Mouse (Mus musculus): ENCODE measurements at regions not wholly inside any gene's neighbourhood (a gene's known extent, or its start where the extent isn't known, plus 50 kb on each side); places are given as distances from the start of the nearest gene placed in this dataset.

DNA sequence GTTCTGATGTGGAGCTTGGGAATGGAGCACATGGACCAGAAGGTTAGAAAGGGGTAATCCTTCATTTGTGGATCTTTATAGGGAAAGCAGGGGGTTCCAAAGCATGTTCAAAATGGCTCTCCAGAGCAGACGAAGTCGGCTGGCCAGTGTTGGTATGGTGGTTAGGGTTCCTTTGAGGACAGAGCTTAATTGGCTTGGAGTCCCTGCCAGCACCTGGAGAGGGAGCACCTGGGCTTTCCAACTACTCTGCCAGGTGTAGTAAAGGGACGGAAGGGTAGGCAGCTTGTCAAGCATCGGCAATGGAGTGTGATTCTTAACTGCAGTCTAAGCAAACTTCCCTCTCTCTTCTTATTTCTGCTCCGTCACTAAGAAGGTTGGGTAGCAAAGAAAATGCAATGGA is 438.5 kb downstream of the Bckdhb start:
- H3K4me1 ChIP-seq (ENCODE audit: control insufficient read depth, insufficient read depth, low read length), result no peaks in the 10 kb centered on the region
- H3K4me3 ChIP-seq (ENCODE audit: low read depth, low read length), result no peak overlapping the region
- H3K27me3 ChIP-seq (ENCODE audit: control insufficient read depth, insufficient read depth, low read length, poor library complexity, severe bottlenecking), result no peaks in the 10 kb centered on the region; the same call in none of the 2 replicates
- TF ChIP-seq POLR2A (IDR thresholded peaks at IDR 0.05; ENCODE audit: insufficient read depth, low read length), result no peak
- no peak for TF ChIP-seq CTCF (IDR thresholded peaks at IDR 0.05; ENCODE audit: low read depth, low read length)
- no peak for TF ChIP-seq EP300 (IDR thresholded peaks at IDR 0.05; ENCODE audit: insufficient read depth, low read depth, low read length)
- H3K36me3 ChIP-seq (ENCODE audit: control insufficient read depth, insufficient read depth, low read length, poor library complexity, severe bottlenecking), result no peaks in the 10 kb centered on the region
- no peaks in the 10 kb centered on the region for H3K9me3 ChIP-seq (replicated peaks; ENCODE audit: control insufficient read depth, insufficient read depth, low read length, poor library complexity, severe bottlenecking)
- H3K9ac ChIP-seq (ENCODE audit: low read depth, poor library complexity, severe bottlenecking), result no peak overlapping the region
- no peak overlapping the region for H3K27ac ChIP-seq (ENCODE audit: insufficient read depth, low read length)

DNA sequence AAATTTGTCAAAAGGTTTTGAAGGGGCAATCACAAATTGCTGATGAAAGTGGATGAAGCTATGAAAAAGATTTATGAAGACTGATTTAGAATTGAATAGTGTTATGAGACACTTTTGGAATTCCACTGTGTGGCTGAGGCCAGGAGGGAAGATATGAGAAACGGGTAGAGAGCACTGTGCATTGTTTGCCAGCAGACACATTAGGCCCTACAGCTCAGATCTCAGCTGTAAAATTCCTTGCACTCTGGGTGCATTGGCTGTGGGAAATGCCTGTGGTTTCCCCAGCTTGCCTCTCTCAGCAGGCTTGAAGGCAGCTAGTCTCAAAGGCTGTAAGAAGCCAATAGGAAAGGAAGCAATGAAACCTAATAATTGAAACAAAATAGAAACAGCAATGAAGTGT is 444.3 kb downstream of the Bckdhb start:
- Histone ChIP-seq H3K9me3 (replicated peaks; ENCODE audit: control insufficient read depth, insufficient read depth, low read length, poor library complexity, severe bottlenecking) (no peaks in the 10 kb centered on the region), H3K4me3 (ENCODE audit: low read depth, low read length) (no peak overlapping the region), H3K27ac (ENCODE audit: insufficient read depth, low read length) (no peak overlapping the region), H3K9ac (ENCODE audit: low read depth, poor library complexity, severe bottlenecking) (no peak overlapping the region), H3K36me3 (ENCODE audit: control insufficient read depth, insufficient read depth, low read length, poor library complexity, severe bottlenecking) (no peaks in the 10 kb centered on the region), H3K27me3 (ENCODE audit: control insufficient read depth, insufficient read depth, low read length, poor library complexity, severe bottlenecking) (no peaks in the 10 kb centered on the region; the same call in 1 of the 2 replicates), H3K4me1 (ENCODE audit: control insufficient read depth, insufficient read depth, low read length) (no peaks in the 10 kb centered on the region)
- no peak for TF ChIP-seq POLR2A (IDR thresholded peaks at IDR 0.05; ENCODE audit: insufficient read depth, low read length)
- TF ChIP-seq EP300 (IDR thresholded peaks at IDR 0.05; ENCODE audit: insufficient read depth, low read depth, low read length), result no peak
- TF ChIP-seq CTCF (IDR thresholded peaks at IDR 0.05; ENCODE audit: low read depth, low read length), result no peak

DNA sequence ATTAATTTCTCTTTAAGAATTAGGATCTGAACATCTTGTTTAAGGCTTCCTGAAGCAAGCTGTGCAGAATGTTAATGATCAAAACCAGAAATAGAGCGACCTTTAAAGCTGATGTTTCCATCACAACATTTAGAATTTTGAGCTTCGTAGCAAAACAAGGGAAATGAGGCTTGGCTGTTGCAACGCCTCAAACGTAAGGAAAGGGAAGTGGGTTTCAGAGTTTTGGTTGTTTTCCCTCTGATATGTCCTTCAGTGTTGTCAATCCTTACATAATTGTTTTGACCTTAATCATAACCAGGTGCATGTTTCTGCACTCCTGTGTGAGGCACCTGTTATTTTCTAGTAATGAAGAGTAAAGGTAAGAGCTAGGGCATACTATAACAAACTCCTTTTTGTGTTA is 445.3 kb downstream of the Bckdhb start:
- no peaks in the 10 kb centered on the region for H3K27me3 ChIP-seq (ENCODE audit: control insufficient read depth, insufficient read depth, low read length, poor library complexity, severe bottlenecking)
- H3K9me3 ChIP-seq (replicated peaks; ENCODE audit: control insufficient read depth, insufficient read depth, low read length, poor library complexity, severe bottlenecking), result no peaks in the 10 kb centered on the region
- no peak overlapping the region for H3K9ac ChIP-seq (ENCODE audit: low read depth, poor library complexity, severe bottlenecking)
- no peak overlapping the region for H3K27ac ChIP-seq (ENCODE audit: insufficient read depth, low read length)
- H3K4me1 ChIP-seq (ENCODE audit: control insufficient read depth, insufficient read depth, low read length), result no peaks in the 10 kb centered on the region
- no peak for TF ChIP-seq EP300 (IDR thresholded peaks at IDR 0.05; ENCODE audit: insufficient read depth, low read depth, low read length)
- no peak overlapping the region for H3K4me3 ChIP-seq (ENCODE audit: low read depth, low read length)
- H3K36me3 ChIP-seq (ENCODE audit: control insufficient read depth, insufficient read depth, low read length, poor library complexity, severe bottlenecking), result no peaks in the 10 kb centered on the region

DNA sequence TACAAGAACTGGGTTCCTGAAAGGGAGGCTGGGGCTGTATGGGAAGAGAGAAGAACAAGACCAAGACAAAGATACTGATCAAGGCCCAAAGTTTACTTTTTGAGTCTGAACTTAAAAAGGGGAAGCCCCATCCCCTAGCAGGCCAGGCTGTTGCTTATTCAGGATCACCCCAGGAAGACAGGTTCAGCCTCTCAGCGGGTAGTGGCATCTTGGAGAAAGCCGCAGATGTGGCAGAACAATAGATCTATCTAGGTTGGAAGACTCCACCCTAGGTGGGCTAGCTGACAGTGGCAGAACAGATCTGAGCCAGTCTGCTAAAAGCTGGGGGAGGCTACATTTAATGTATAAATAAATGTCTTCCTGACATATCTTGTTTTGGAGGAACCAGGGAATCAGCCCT is 450.8 kb downstream of the Bckdhb start:
- no peaks in the 10 kb centered on the region for H3K9me3 ChIP-seq (replicated peaks; ENCODE audit: control insufficient read depth, insufficient read depth, low read length, poor library complexity, severe bottlenecking)
- H3K4me3 ChIP-seq (ENCODE audit: low read depth, low read length), result no peak overlapping the region
- no peaks in the 10 kb centered on the region for H3K27me3 ChIP-seq (ENCODE audit: control insufficient read depth, insufficient read depth, low read length, poor library complexity, severe bottlenecking)
- H3K4me1 ChIP-seq (ENCODE audit: control insufficient read depth, insufficient read depth, low read length), result no peaks in the 10 kb centered on the region
- H3K36me3 ChIP-seq (ENCODE audit: control insufficient read depth, insufficient read depth, low read length, poor library complexity, severe bottlenecking), result no peaks in the 10 kb centered on the region
- TF ChIP-seq POLR2A (IDR thresholded peaks at IDR 0.05; ENCODE audit: insufficient read depth, low read length) (no peak), EP300 (IDR thresholded peaks at IDR 0.05; ENCODE audit: insufficient read depth, low read depth, low read length) (no peak), CTCF (IDR thresholded peaks at IDR 0.05; ENCODE audit: low read depth, low read length) (no peak)
- H3K9ac ChIP-seq (ENCODE audit: low read depth, poor library complexity, severe bottlenecking), result no peak overlapping the region
- H3K27ac ChIP-seq (ENCODE audit: insufficient read depth, low read length), result no peak overlapping the region

DNA sequence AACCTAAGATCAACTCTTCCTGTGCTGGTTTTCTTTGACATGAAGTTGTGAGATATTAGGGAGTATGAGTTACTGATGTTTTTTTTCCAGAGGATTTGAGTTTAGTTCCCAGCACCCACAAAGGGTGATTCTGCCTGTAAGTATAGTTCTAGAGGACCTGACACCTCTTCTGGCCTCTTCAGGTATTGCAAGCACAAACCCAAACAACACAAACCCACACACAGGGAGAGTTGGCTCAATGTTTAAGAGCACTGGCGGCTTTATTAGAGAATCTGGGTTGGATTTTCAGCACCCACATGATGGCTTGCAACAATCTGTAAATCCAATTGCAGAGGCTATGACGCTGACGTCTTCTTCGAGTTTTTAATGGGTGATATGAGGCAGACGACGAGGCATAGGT is 451.7 kb downstream of the Bckdhb start:
- Histone ChIP-seq H3K4me3 (ENCODE audit: low read depth, low read length) (no peak overlapping the region), H3K9ac (ENCODE audit: low read depth, poor library complexity, severe bottlenecking) (no peak overlapping the region), H3K27me3 (ENCODE audit: control insufficient read depth, insufficient read depth, low read length, poor library complexity, severe bottlenecking) (no peaks in the 10 kb centered on the region), H3K36me3 (ENCODE audit: control insufficient read depth, insufficient read depth, low read length, poor library complexity, severe bottlenecking) (no peaks in the 10 kb centered on the region), H3K9me3 (replicated peaks; ENCODE audit: control insufficient read depth, insufficient read depth, low read length, poor library complexity, severe bottlenecking) (no peaks in the 10 kb centered on the region), H3K27ac (ENCODE audit: insufficient read depth, low read length) (no peak overlapping the region), H3K4me1 (ENCODE audit: control insufficient read depth, insufficient read depth, low read length) (no peaks in the 10 kb centered on the region)
- no peak for TF ChIP-seq CTCF (IDR thresholded peaks at IDR 0.05; ENCODE audit: low read depth, low read length)

DNA sequence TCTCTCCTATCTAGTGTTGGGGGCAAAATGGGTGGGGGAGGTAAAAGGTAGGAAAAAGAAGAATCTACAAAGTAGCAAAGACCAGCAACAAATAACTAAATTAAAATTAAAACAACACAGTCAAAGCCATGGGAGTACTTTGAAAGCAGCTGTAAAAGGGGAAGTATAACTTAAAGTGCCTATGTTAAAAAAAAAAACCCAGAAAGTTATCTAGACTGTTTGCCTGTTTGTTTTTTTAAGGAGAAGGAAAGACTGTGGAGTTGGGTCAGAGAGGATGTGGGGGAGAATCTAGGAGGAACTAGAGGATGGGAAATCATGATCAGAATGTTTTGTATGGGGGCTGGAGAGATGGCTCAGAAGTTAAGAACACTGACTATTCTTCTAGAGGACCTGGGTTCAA is 457.0 kb downstream of the Bckdhb start:
- TF ChIP-seq EP300 (IDR thresholded peaks at IDR 0.05; ENCODE audit: insufficient read depth, low read depth, low read length), result no peak
- TF ChIP-seq CTCF (IDR thresholded peaks at IDR 0.05; ENCODE audit: low read depth, low read length), result no peak
- TF ChIP-seq POLR2A (IDR thresholded peaks at IDR 0.05; ENCODE audit: insufficient read depth, low read length), result no peak
- Histone ChIP-seq H3K27ac (ENCODE audit: insufficient read depth, low read length) (no peak overlapping the region), H3K9me3 (replicated peaks; ENCODE audit: control insufficient read depth, insufficient read depth, low read length, poor library complexity, severe bottlenecking) (no peaks in the 10 kb centered on the region), H3K4me1 (ENCODE audit: control insufficient read depth, insufficient read depth, low read length) (no peaks in the 10 kb centered on the region), H3K36me3 (ENCODE audit: control insufficient read depth, insufficient read depth, low read length, poor library complexity, severe bottlenecking) (no peaks in the 10 kb centered on the region), H3K27me3 (ENCODE audit: control insufficient read depth, insufficient read depth, low read length, poor library complexity, severe bottlenecking) (no peaks in the 10 kb centered on the region), H3K4me3 (ENCODE audit: low read depth, low read length) (no peak overlapping the region), H3K9ac (ENCODE audit: low read depth, poor library complexity, severe bottlenecking) (no peak overlapping the region)

Measured in ES-Bruce4 (cell line).